Mouse (Mus musculus) ES-E14 (cell line): ENCODE measurements at regions not wholly inside any gene's neighbourhood (a gene's known extent, or its start where the extent isn't known, plus 50 kb on each side); places are given as distances from the start of the nearest gene placed in this dataset.

ENCODE experiments used
- DNase-seq: peaks from one replicate; pipeline ENCODE4 v3.0.0-alpha.2; 2013; ENCODE audit warnings: low read depth, low spot score
- H3K27ac ChIP-seq: 2 replicates; pipeline ENCODE4 v1.5.1; 2012; ENCODE audit warnings: low read depth, mild to moderate bottlenecking, low read length, moderate library complexity, mixed read lengths; ENCODE audit not compliant: poor library complexity, insufficient read depth, severe bottlenecking
- H3K36me3 ChIP-seq: 2 replicates; pipeline ENCODE4 v1.6.1; 2012; ENCODE audit warnings: mild to moderate bottlenecking, low read length, moderate library complexity, mixed read lengths; ENCODE audit not compliant: control insufficient read depth, poor library complexity, insufficient read depth, severe bottlenecking
- H3K4me1 ChIP-seq, 2 experiments: fragments of 150-350 bp in 1 of 2; sonication (generic) in 1 of 2; 2 replicates each; pipeline ENCODE4 v1.6.1; 2012; ENCODE audit warnings: low read length in 2 of 2, mild to moderate bottlenecking in 1 of 2, mixed read lengths in 1 of 2; ENCODE audit not compliant: control insufficient read depth in 2 of 2, insufficient read depth in 2 of 2, poor library complexity in 1 of 2
- H3K4me3 ChIP-seq, 2 experiments: fragments of 150-350 bp in 1 of 2; sonication (generic) in 1 of 2; 2 replicates each; pipeline ENCODE4 v1.5.1; 2012; ENCODE audit warnings: low read length in 2 of 2, low read depth in 1 of 2, mild to moderate bottlenecking in 1 of 2, mixed read lengths in 1 of 2; ENCODE audit not compliant: insufficient read depth in 1 of 2, poor library complexity in 1 of 2, severe bottlenecking in 1 of 2
- H3K9ac ChIP-seq: 2 replicates; pipeline ENCODE4 v1.6.1; 2012; ENCODE audit warnings: low read depth, mild to moderate bottlenecking, low read length, mixed read lengths; ENCODE audit not compliant: poor library complexity, insufficient read depth, severe bottlenecking
- H3K9me3 ChIP-seq: fragments of 150-350 bp; sonication (generic); 2 replicates; pipeline ENCODE4 v1.6.1; 2012; ENCODE audit warnings: low read depth, mild to moderate bottlenecking, low read length; ENCODE audit not compliant: control insufficient read depth, insufficient read depth
- CHD2 ChIP-seq: IDR thresholded peaks from 2 replicates; pipeline ENCODE4 v1.6.1; 2014; ENCODE audit warnings: mild to moderate bottlenecking, low read depth, low read length, inconsistent platforms
- HCFC1 ChIP-seq: IDR thresholded peaks from 2 replicates; pipeline ENCODE4 v1.6.1; 2012; ENCODE audit warnings: low read length, inconsistent platforms, borderline replicate concordance; ENCODE audit not compliant: insufficient read depth
- MAFK ChIP-seq: IDR thresholded peaks from 2 replicates; pipeline ENCODE4 v1.6.1; 2014; ENCODE audit warnings: mild to moderate bottlenecking, low read depth, low read length, inconsistent platforms; ENCODE audit not compliant: insufficient read depth
- ZC3H11A ChIP-seq: IDR thresholded peaks from 2 replicates; pipeline ENCODE4 v1.6.1; 2012; ENCODE audit warnings: low read depth, mild to moderate bottlenecking, inconsistent platforms, low read length, borderline replicate concordance
- ZNF384 ChIP-seq: IDR thresholded peaks from 2 replicates; pipeline ENCODE4 v1.6.1; 2012; ENCODE audit warnings: low read depth, low read length, inconsistent platforms
- in situ Hi-C, 2 experiments: fragments of 600-800 bp; cut with MboI; formaldehyde crosslinking; loops; one replicate each; pipeline ENCODE4 v1.15.1; 2025; ENCODE audit warnings: low sequenced_read_pairs in 2 of 2, inconsistent platforms in 1 of 2; ENCODE audit not compliant: unreplicated experiment in 2 of 2

- no peaks in the 10 kb centered on the region for H3K36me3 ChIP-seq
- no peak overlapping the region for H3K27ac ChIP-seq
- TF ChIP-seq ZNF384 (no peak), ZC3H11A (no peak), MAFK (no peak), CHD2 (no peak), HCFC1 (no peak)
- DNase-seq: no peak
- H3K4me3 ChIP-seq: no peak overlapping the region
- in situ Hi-C loops: no loop called here
- H3K4me1 ChIP-seq: no peaks in the 10 kb centered on the region
- no peak overlapping the region for H3K9ac ChIP-seq
- H3K9me3 ChIP-seq: no peaks in the 10 kb centered on the region
Observed at GRCm38 (mm10) chr1:14429326-14429725, 1663.8 kb downstream of the 4930444P10Rik start.

GRCm38 (mm10) chr1:14421030-14421429, 1672.1 kb downstream of the 4930444P10Rik start:
- H3K4me3 ChIP-seq: no peak overlapping the region
- H3K4me1 ChIP-seq: no peaks in the 10 kb centered on the region
- H3K27ac ChIP-seq: no peak overlapping the region
- H3K9me3 ChIP-seq: no peaks in the 10 kb centered on the region
- TF ChIP-seq HCFC1 (no peak), CHD2 (no peak), ZC3H11A (no peak), ZNF384 (no peak), MAFK (0 out of 2 replicates have a peak, but pooled peaks have one; percentile 45)
- DNase-seq: peak; percentile 34
- H3K36me3 ChIP-seq: no peaks in the 10 kb centered on the region
- in situ Hi-C loops: no loop called here
- no peak overlapping the region for H3K9ac ChIP-seq

- H3K36me3 ChIP-seq: no peaks in the 10 kb centered on the region
- in situ Hi-C loops: no loop called here
- H3K9ac ChIP-seq: no peak overlapping the region
- no peak overlapping the region for H3K4me3 ChIP-seq
- TF ChIP-seq HCFC1 (no peak), CHD2 (no peak), MAFK (no peak)
- no peak overlapping the region for H3K27ac ChIP-seq
- no peaks in the 10 kb centered on the region for H3K4me1 ChIP-seq
- H3K9me3 ChIP-seq: no peaks in the 10 kb centered on the region
- DNase-seq: no peak
Observed at GRCm38 (mm10) chr1:14413826-14414445, 1679.2 kb downstream of the 4930444P10Rik start.

GRCm38 (mm10) chr1:14369957-14370833, 1722.9 kb downstream of the 4930444P10Rik start:
- DNase-seq: no peak
- no peak overlapping the region for H3K27ac ChIP-seq
- no peaks in the 10 kb centered on the region for H3K9me3 ChIP-seq
- no peaks in the 10 kb centered on the region for H3K36me3 ChIP-seq
- no peak overlapping the region for H3K9ac ChIP-seq
- H3K4me3 ChIP-seq: no peak overlapping the region
- in situ Hi-C loops: no loop called here
- H3K4me1 ChIP-seq: no peaks in the 10 kb centered on the region
- TF ChIP-seq MAFK: no peak
- TF ChIP-seq CHD2: no peak
- no peak for TF ChIP-seq HCFC1
- no peak for TF ChIP-seq ZNF384
- no peak for TF ChIP-seq ZC3H11A
